Mouse (Mus musculus): ENCODE data around the gene Tpgs1.

Tpgs1 gene

DNA sequence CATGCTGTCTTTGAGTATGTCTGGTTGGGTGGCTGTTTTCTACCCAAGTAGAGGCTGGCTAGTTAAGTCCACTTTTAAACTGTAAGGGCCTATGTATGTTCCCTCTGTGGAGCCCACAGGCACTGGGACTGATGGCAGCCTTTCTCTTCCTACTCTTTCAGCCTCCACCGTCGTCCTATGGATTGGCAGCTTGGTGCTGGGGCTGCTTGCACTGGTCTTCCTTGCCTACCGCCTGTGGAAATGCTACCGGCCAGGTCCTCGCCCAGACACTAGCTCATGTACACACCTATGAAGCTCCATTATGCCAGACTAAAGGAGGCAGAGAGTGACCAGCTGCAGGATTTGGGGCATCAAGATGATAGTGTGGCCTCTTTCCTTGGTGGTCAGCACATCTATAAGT is 1.1 kb upstream of the Tpgs1 start:
- no peak for DNase-seq (ENCODE audit: low read depth)

DNA sequence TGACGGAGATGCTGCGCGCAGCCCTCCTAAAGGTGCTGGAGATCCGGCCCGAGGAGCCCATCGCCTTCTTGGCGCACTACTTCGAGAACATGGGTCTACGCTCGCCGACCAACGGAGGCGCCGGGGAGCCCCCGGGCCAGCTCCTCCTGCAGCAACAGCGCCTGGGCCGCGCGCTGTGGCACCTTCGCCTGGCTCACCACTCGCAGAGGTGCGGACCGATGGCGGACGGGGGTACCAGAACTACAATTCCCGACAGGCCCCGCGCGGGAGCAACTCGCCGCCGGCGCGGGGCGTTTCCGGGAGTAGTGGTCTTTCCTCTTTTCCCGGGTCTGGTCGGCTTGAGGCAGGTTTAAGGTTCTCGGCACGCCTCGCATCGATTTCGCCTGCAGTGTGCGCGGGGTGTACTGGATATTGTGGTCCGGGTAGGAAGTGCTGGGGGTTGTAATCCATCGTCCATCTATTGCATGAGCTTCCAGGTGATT is 448 bp downstream of the Tpgs1 start:
- peak; percentile 85 for DNase-seq (ENCODE audit: low read depth)

DNA sequence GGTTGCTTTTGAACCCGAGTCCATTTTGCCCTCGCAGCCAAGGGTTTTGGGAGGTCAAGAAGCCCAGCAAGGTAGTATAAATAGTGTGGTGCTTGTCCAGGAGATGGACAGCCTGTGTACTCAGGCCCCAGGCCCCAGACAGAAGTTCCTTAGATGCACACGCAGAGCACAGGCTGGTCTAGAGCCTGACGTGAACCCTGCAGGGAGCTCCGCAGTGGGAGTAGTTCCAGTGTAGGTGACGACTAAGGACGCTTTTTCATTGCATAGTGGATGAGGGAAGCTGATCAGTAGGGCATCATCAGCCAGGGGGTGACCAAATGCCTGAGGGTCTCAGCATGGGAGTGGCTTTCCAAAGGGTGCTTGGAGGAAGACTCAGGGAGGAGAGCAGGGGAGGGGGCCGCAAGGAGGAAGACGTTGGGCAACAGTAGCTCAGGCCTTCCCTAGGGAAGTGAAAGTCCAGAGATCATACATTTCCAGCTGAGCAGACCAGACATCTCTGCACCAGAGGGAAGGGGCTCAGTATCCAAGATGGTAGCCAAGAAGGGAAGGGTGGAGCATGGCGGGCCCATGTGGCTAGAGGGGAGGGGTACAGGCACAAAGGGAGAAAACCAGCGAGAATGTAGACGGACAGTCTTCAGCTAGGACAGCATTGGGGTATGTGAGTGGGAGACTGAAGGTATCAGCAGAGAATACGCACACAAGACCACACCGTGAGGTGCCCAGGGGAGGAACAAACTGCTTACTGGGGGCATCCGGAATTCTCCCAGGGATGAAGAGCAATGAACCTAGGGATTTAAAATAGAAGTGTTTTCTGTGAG is 1.1 kb downstream of the Tpgs1 start:
- no peak for DNase-seq (ENCODE audit: low read depth)

DNA sequence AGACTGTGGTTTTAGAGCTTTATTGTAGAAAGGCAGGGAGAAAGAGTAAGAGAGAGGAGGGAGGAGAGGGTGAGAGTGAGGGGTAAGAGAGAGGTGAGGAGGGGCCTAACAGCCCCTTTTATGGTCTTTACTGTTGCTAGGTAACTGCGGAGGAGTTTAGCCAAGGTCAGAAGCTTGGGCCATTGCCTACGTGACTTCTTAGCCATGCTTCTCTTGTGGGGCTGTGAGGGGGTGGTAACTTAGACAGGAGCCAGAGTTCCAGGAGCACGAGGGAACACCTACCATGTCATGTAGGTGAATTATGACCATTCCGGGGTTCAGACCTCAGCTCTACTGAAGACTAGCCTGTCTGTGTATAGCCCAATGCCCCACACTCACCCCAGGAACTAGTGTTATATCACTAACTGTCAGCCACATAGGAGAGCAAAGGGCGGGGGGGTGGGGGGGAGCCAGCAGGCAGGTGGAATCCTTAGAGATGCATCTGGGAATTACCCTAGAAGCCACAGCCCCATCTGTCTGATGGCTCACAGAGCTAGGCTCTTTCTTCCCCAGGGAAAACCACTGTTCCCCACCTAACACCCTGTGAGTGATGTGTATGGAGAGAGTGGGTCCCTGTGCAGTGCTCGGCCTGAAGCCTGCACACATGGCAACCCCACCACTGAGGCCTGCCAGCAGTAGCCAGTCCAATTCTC is 2.4 kb downstream of the Tpgs1 start:
- DNase-seq (ENCODE audit: low read depth) = no peak

DNA sequence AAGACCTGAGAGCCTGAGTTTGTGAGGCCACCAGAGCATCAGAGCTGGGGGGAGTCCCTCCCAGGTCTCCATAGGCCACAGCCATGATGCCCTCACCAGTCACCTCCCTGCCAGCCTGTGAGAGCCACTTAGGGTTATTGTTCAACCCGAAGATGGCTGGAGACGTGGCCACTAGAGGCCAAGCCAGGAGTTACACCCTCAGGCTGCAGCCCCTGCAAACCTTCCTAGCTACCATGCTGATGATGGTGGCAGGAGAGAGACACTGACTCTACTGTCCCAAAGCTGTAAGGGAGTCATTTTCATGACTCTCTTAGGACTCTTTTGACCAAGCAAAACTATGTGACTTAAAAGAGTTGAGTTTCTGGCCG is 2.9 kb downstream of the Tpgs1 start:
- DNase-seq (ENCODE audit: low read depth) = peak; percentile 19

DNA sequence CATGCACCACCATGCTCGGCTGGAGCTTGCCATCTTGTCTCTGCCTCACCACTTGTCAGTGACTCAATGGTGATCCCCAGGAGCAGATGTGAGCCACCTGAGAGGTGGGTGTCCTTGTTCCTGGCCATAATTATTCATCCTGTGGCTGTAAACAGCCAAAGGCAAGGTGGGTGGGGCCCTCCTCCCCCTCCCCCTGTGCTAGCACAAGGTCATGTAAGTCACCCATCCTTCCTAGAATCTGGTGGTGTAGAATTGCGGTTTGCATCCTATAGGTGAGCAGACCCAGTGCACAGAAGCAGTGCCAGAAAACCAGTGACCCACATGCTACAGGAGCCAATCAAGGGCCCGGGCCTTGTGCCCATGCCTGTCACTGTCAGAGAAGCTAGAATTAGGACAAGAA is 3.9 kb downstream of the Tpgs1 start:
- DNase-seq (ENCODE audit: low read depth) = no peak

DNA sequence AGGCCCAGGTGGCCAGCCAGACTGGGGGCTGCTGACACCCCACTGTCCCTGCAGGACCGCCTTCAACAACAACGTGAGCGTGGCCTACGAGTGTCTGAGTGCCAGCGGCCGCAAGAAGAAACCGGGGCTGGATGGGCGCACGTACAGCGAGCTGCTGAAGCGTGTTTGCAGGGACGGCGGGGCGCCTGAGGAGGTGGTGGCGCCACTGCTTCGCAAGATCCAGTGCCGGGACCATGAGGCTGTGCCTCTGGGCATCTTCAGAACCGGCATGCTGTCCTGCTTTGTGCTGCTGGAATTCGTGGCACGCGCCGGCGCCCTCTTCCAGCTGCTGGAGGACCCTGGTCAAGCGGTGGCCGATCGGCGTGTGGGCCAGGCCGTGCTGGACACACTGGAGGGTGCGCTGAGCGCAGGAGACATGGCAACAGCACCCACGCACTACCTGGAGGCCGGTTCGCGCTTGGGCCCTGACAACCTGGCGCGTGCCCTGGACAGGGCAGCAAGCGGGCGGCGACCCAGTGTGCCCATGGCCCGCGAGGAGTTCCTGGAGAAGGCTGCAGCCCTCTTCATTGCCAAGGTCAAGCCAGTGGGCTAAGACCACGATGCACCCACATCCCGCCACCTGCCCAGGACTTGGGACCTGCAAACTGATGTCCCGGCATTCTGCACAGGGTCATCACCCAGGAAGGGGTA is 6.3 kb downstream of the Tpgs1 start:
- no peak for DNase-seq (ENCODE audit: low read depth)

DNA sequence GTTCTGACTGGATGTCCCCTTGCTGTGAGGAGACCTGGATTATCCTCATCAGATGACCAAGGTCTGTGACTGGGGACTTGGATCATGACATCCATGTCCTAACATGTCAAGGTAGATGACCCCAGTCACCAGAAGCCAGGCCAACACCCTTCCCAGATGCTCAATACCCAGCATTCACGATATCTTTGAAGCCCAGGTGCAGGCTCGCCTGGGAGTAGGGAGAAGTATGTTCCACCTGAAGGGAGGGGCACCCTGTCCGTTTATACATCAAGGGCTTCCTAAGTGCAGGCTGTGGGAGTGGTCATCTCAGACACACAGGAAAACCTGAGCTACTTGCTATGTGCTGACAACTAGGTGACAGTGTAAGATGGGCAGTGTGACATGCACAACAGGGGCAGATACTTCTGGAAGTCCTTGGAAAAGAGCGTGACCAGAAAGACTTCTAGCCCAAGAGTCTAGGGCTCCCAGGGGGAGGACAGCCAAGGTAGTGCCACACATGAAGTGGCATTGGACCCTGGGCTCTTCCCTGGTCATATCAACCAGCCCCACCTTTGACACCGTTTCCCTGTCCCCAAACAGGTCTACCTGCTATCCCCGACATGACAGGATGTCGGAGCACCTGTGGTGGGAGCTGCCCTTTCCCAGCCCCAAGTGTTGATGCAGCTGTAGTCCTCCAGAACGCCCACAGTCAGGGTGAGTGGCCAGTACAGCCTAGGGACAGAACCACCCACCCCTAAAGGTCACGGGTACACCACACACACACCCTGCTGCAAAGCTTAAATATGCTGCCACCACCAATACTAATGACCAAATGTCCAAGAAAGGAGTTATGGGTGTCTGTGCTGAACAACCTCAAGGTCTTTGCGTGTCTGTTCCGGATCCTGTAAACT is 11.7 kb downstream of the Tpgs1 start:
- DNase-seq (ENCODE audit: low read depth) = peak; percentile 33

DNA sequence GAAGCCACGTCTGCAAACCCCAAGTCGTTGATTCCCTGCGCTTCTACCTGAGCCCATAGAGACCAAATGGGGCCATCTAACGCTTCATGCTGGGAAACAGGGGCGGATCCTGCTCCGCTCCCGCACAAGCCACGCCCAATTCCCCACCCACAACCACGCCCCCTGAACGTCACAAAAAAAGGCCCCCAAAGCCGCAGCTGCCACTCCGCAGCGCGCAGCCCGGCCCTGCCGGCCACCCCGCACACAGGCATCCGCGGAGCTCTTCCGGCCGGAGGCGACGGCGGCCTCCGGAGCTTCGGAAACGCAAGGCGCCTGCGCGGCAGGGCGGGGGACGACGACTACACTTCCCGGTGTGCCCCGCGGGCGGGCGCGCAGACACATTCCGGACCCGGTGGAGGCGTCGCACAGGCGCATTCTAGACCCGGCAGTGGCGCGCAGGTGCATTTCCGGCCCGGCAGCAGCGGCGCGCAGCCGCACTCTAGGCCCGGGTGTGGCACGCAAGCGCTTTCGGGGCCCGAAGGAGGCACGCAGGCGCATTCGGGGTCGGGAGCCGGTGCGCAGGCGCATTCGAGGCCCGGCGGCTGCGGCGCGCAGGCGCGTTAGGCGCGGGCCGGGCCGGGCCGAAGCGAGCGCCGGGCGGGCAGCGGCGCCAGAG is 12.5 kb downstream of the Tpgs1 start, which contains the start of gene Cdc34:
Gene Cdc34 (plus strand): TSS at position 605 of the 655 bp plus-strand sequence.
- DNase-seq (ENCODE audit: low read depth) = peak; percentile 98

DNA sequence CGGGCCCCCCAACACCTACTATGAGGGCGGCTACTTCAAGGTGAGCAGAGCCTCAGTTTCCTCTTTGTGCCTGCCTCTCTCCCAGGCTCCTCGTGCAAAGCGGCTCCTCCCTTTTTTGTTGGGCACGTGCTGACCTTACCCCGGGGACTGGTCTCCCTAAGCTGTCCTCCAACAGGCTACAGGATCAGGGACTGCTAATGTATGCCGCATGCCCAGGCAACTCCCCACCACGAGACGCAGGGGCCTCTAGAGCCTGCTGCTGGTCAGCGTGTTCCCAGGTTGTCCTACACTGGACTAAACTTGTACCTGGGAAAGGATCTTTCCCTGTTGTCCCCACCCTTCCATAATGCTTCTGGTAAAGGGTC is 13.4 kb downstream of the Tpgs1 start:
- peak; percentile 55 for DNase-seq (ENCODE audit: low read depth)

DNA sequence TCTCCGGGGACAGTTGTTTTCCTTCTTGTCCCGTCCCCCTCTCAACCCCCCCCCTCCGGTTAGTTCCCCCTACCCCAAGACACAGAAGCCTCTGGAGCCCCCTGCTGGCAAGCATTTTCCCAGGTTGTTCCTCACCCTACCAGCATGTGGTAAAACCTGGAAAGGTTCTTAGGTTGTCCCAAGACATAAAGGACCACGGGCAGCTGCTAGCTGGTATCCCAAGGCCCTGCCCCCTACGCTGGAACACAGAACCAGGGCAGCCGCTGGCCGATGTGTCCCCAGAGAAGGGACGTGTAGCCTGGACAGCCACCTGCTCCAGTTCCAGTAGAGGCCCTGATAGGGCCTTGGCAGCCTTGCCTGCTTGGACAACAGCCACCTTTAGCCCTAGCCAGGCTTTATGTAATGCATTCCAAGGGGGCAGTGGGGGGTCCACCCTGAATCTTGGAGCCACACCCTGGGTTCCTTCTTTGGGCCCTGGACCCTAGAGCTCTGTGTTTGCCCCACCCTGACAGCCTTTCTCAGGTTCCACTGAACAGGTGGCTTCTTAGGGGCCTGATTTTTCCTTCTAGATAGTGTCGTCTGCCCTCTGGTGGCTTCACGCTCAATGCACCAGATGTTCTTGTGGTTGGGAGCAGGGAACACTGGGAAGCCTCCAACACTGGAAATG is 13.9 kb downstream of the Tpgs1 start:
- peak; percentile 74 for DNase-seq (ENCODE audit: low read depth)

DNA sequence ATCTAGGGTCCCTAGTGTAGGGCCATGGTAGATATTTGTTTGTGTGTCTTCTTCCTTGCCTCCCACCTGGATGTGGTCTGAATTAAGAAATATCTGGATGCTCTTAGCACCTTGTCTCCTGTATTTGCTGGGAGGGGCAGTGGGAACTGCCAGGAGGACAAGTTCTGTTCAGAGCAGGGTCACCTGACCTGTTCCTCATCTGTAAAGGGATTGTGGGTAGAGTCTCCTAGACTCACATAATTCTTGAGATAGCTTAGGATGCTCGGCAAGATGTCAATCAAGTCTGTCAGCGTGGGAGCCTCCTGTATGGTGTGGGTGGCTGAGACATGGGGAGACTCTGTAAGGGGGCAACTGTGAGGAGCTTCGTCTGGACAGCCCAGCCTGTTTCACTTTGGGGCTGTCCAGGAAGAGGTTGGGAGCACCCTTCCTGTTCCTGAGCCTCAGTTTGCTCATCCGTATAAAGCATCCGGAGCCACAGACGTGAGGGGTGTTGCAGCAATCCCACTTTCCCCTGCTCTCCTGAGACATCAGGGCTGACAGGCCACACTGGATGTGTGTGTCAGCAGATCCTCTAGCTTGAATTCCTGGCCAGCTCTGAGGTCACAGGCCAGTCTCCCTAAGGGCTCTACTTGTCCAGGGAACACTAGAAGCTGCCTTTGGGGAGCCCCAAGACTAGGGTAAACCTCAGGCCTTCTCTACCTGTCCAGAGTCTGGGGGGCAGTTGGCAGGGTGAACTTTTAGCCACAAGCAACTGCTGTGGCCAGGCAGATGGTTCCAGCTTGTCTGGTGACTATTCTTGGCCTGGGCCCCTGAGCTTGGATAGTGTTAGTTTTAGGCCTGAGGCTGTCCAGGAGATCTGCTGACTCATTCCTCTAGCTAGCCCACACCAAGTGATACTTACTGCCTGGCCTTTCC is 14.8 kb downstream of the Tpgs1 start:
- no peak for DNase-seq (ENCODE audit: low read depth)

DNA sequence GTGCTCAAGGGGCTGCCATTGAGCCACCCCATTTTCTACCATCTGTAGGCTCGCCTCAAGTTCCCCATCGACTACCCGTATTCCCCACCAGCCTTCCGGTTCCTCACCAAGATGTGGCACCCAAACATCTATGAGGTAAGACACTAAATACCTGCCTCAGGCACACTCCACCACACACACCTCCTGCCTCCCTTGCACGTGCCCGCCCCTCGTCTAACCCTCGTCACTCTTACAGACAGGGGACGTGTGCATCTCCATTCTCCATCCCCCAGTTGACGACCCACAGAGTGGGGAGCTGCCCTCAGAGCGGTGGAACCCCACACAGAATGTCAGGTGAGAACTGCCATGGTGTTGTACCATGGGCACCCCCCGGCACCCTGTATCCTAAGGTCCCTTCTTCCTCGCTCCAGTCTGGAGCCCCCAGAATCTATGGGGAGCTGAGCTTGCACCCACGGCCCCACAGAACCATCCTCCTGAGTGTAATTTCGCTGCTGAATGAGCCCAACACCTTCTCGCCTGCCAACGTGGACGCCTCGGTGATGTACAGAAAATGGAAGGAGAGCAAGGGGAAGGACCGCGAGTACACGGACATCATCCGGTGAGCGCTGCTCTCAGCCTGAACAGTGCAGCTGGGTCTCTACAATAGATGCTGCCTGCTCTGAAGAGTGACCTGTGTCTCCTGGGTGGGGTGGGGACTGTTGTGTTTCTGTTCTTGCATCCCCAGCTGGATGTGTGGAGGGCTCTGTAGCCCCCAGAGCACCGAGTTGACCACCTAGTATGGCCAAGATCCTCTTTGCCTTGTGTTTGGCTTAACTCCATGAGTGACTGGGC is 15.8 kb downstream of the Tpgs1 start:
- DNase-seq (ENCODE audit: low read depth) = no peak

DNA sequence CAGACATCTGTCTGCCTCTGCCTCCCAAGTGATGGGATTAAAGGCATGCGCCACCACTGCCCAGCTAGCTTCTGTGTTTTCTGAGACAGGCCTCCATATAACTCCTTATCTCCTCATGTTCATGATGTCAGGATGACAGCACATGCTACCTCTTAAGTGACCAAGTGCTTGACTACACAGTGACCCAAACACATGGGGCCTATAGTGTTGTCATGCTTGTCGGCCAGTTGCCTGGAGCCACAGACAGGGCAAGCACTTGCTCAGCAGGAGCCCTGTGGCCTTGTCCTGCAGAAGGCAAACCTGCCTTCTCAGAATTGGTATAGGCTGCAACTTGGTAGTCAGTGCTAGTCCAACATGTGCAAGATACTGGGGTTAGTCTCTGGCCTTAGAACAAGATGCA is 17.1 kb downstream of the Tpgs1 start:
- DNase-seq (ENCODE audit: low read depth) = no peak

DNA sequence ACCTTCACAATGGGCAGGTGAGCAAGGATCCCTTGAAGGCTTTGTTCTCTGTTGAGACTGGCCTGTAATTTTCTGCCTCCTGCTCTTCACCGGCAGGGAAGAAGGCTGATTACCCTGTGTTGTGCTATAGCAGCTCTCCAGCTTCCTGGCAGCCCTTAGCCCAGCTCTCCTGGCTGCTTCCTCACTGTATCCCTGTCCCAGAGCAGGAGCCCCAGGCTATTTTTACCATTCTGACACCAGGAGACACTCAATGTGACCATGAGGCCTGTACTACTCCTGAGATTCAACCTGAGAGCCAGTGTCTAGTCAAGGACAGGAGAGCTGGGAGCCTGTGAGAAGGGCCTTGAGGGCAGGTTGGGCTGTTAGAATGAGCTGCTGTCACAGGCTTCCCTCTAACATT is 17.5 kb downstream of the Tpgs1 start:
- no peak for DNase-seq (ENCODE audit: low read depth)

DNA sequence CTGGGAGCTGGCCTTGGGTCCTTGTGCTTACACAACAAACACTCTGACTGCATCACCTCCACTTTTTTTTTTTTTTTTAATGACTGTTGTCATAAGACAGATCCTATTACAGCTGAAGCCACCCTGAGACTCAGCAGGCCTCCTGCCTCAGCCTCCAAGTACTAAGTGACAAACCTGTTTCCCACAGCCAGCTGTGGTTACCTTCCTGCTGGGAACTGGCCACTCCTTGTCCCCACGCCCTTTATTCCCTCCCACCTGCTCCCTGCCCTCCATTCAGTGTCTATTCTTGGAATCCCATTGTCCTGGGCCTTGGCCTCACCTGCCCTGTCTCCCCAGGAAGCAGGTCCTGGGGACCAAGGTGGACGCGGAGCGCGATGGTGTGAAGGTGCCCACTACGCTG is 18.3 kb downstream of the Tpgs1 start:
- DNase-seq (ENCODE audit: low read depth) = no peak

DNA sequence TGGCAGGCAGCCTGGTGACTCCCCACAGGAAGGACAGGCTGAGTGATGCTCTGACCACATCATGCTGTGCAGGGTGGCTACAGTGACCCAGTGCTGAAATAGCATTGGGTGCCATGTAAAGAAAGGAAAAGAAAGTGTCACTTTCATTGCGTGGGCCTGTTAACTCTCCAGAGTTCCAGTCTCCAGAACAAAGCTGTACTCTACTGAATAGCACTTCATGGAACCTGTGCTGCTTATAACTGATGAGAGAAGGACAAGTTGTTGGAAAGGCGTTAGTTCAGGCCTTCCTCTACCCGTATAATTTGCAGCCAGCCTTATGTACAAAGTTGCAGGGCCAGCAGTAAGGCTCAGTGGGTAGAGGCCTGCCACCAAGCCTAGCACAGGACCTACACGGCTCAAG is 19.6 kb downstream of the Tpgs1 start, which contains the start of gene Gzmm:
Gene Gzmm (plus strand): TSS at position 301 of the 400 bp plus-strand sequence.
- DNase-seq (ENCODE audit: low read depth) = no peak

DNA sequence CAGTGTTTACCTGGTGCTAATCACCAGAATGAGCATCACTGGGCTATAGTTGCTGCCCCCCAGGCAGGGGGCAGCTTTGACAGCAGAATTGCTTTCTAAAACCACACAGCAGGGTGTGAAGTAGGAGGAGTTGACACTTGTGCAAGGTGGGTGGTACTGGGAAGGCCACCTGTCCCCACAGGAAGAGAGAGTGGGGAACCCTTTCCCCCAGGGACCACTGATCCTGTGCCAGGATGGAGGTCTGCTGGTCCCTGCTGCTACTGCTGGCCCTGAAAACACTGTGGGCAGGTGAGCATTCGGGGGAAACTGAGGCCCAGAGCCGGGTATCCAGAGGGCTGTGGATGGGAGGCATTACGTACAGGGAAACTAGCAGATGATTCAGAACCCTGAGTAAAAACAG is 20.0 kb downstream of the Tpgs1 start:
- DNase-seq (ENCODE audit: low read depth) = no peak

All from induced T-regulatory cell, adult 2 months (primary cell).